Comparison of ENCODE assay signal across 8 mouse cellular contexts in genomic region chr4:147101666-147102626, GRCm38 (mm10). TPM values are rescaled to one million over a fixed set of nuclear protein-coding genes. Genes with fewer than 3 reads are reported as not detected.
A peak's percentile ranks its signal among the peaks of the same experiment; 100 is the strongest.
DNase-seq lines count a peak whose midpoint lies in the region; ATAC-seq and TF ChIP-seq lines count a peak whose summit lies in the region.
"Not testable (repeated sequence)": the region's sequence is repeated elsewhere in the genome, so short reads cannot be mapped to it uniquely, and the experiment has no call there.

No protein-coding gene starts in this region.

- not testable (repeated sequence) for H3K36me3 ChIP-seq in embryonic facial prominence, embryonic 14.5 days (ENCODE audit: control insufficient read depth, insufficient read depth, low read length); heart, embryonic 11.5 days (ENCODE audit: control insufficient read depth, insufficient read depth, low read length); intestine, embryonic 14.5 days (ENCODE audit: control insufficient read depth, insufficient read depth, low read length); liver, postnatal 0 days (replicated peaks; ENCODE audit: insufficient read depth, low read length); stomach, embryonic 14.5 days (ENCODE audit: control insufficient read depth, insufficient read depth, low read length)

- not testable (repeated sequence) for H3K9me3 ChIP-seq in embryonic facial prominence, embryonic 14.5 days (ENCODE audit: control insufficient read depth, low read length); heart, embryonic 11.5 days (replicated peaks; ENCODE audit: control insufficient read depth, low read length); intestine, embryonic 14.5 days (ENCODE audit: control insufficient read depth, low read length); liver, postnatal 0 days (ENCODE audit: low read length); stomach, embryonic 14.5 days (ENCODE audit: control insufficient read depth, low read depth, low read length)

- TF ChIP-seq CTCF in left cerebral cortex, adult 2 months (IDR thresholded peaks at IDR 0.05); liver, postnatal 0 days (IDR thresholded peaks at IDR 0.05; ENCODE audit: low read depth): not testable (repeated sequence)

- DNase-seq in R1 (ENCODE audit: low read depth, low spot score) = peak; percentile 84
- DNase-seq in embryonic facial prominence, embryonic 14.5 days (ENCODE audit: low spot score) = peak; percentile 10
- peak; percentile 69 for DNase-seq in intestine, embryonic 14.5 days (ENCODE audit: low spot score)
- peak in 1 of 2 experiments; percentile 16 for DNase-seq in left cerebral cortex, adult 2 months (ENCODE audit: extremely low spot score in 1 of 2, low spot score in 2 of 2)
- DNase-seq in liver, postnatal 0 days = not testable (repeated sequence)
- DNase-seq in neural tube, embryonic 10.5 days (ENCODE audit: extremely low spot score, low spot score) = peak; percentile 48

- not testable (repeated sequence) for H3K4me1 ChIP-seq in embryonic facial prominence, embryonic 14.5 days (ENCODE audit: control insufficient read depth, insufficient read depth, low read length); heart, embryonic 11.5 days (ENCODE audit: control insufficient read depth, insufficient read depth, low read length); intestine, embryonic 14.5 days (replicated peaks; ENCODE audit: control insufficient read depth, insufficient read depth, low read length); liver, postnatal 0 days (ENCODE audit: insufficient read depth); stomach, embryonic 14.5 days (ENCODE audit: control insufficient read depth, insufficient read depth, low read length)

- not testable (repeated sequence) for TF ChIP-seq EP300 in liver, postnatal 0 days (IDR thresholded peaks at IDR 0.05; ENCODE audit: low read depth)

- not testable (repeated sequence) for H3K27me3 ChIP-seq in embryonic facial prominence, embryonic 14.5 days (replicated peaks; ENCODE audit: control insufficient read depth, insufficient read depth, low read length); heart, embryonic 11.5 days (ENCODE audit: control insufficient read depth, insufficient read depth, low read length); intestine, embryonic 14.5 days (replicated peaks; ENCODE audit: control insufficient read depth, insufficient read depth, low read length); liver, postnatal 0 days (ENCODE audit: insufficient read depth, low read length); stomach, embryonic 14.5 days (ENCODE audit: control insufficient read depth, insufficient read depth, low read length)

- H3K27ac ChIP-seq in embryonic facial prominence, embryonic 14.5 days (replicated peaks; ENCODE audit: low read depth, low read length); heart, embryonic 11.5 days (ENCODE audit: low read depth, low read length); intestine, embryonic 14.5 days (ENCODE audit: low read depth); left cerebral cortex, adult 2 months; liver, postnatal 0 days (ENCODE audit: low read depth); stomach, embryonic 14.5 days (ENCODE audit: low read length): not testable (repeated sequence)

- intact Hi-C loops in left cerebral cortex, adult 2 months (cut with DNase I) = not testable (repeated sequence)

- H3K4me3 ChIP-seq in embryonic facial prominence, embryonic 14.5 days (ENCODE audit: low read depth, low read length) = peak overlapping the region; percentile 44
- H3K4me3 ChIP-seq in heart, embryonic 11.5 days (ENCODE audit: low read depth, low read length) = peak overlapping the region; percentile 51
- peak overlapping the region; percentile 37 for H3K4me3 ChIP-seq in intestine, embryonic 14.5 days (ENCODE audit: low read depth, low read length)
- H3K4me3 ChIP-seq in left cerebral cortex, adult 2 months = peak overlapping the region; percentile 36
- peak overlapping the region; percentile 35 for H3K4me3 ChIP-seq in liver, postnatal 0 days (ENCODE audit: low read depth, low read length)
- H3K4me3 ChIP-seq in stomach, embryonic 14.5 days (ENCODE audit: low read depth, low read length) = peak overlapping the region; percentile 31

- peak overlapping the region; percentile 56 for H3K9ac ChIP-seq in embryonic facial prominence, embryonic 14.5 days (ENCODE audit: low read depth, low read length)
- H3K9ac ChIP-seq in heart, embryonic 11.5 days (ENCODE audit: low read depth, low read length) = 0 out of 2 replicates have a peak overlapping the region, but pooled peaks have one; percentile 22
- H3K9ac ChIP-seq in intestine, embryonic 14.5 days (ENCODE audit: low read length) = 0 out of 2 replicates have a peak overlapping the region, but pooled peaks have one; percentile 10
- H3K9ac ChIP-seq in liver, postnatal 0 days (replicated peaks); stomach, embryonic 14.5 days (replicated peaks; ENCODE audit: low read depth, low read length): not testable (repeated sequence)

- H3K4me2 ChIP-seq in embryonic facial prominence, embryonic 14.5 days (ENCODE audit: low read depth, low read length) = peak overlapping the region; percentile 65
- peak overlapping the region; percentile 82 for H3K4me2 ChIP-seq in heart, embryonic 11.5 days
- peak overlapping the region; percentile 61 for H3K4me2 ChIP-seq in intestine, embryonic 14.5 days (ENCODE audit: low read length)
- peak overlapping the region; percentile 63 for H3K4me2 ChIP-seq in liver, postnatal 0 days (ENCODE audit: low read depth, low read length)
- peak overlapping the region; percentile 58 for H3K4me2 ChIP-seq in stomach, embryonic 14.5 days (replicated peaks; ENCODE audit: low read depth, low read length)

- WGBS in embryonic facial prominence, embryonic 14.5 days = 2% methylated on average over 27 of the region's 109 CpGs
- under 1% methylated on average over 62 of the region's 109 CpGs for WGBS in heart, embryonic 11.5 days (ENCODE audit: insufficient replicate concordance)
- 1% methylated on average over 86 of the region's 109 CpGs for WGBS in intestine, embryonic 14.5 days
- WGBS in liver, postnatal 0 days (ENCODE audit: insufficient replicate concordance) = 3% methylated on average over 51 of the region's 109 CpGs
- WGBS in stomach, embryonic 14.5 days = 2% methylated on average over 89 of the region's 109 CpGs

- peak; percentile 82; the same call in 1 of the 2 replicates for ATAC-seq in embryonic facial prominence, embryonic 14.5 days (ENCODE audit: low read depth)
- ATAC-seq in heart, embryonic 11.5 days (replicated peaks; ENCODE audit: insufficient number of reproducible peaks, low FRiP score, low TSS enrichment) = peak; percentile 73
- ATAC-seq in intestine, embryonic 14.5 days (replicated peaks; ENCODE audit: low FRiP score, low TSS enrichment, low read depth) = peak; percentile 86
- ATAC-seq in liver, postnatal 0 days = not testable (repeated sequence)
- ATAC-seq in stomach, embryonic 14.5 days (ENCODE audit: insufficient number of reproducible peaks, insufficient read depth, low FRiP score, low read depth) = peak; percentile 58; the same call in 1 of the 2 replicates

RNA-seq across cellular contexts. Expression of gene Zfp991, which starts 29.9 kb away (rescaled TPM):
- 6.8 and 8.2 TPM in 2 replicates for polyA plus RNA-seq in embryonic facial prominence, embryonic 14.5 days (2014; fragmentation: Nextera tagmentation; extraction: Ambion mirVana)
- 7.8 and 8.3 TPM in 2 replicates for polyA plus RNA-seq in heart, embryonic 11.5 days (2014; fragmentation: Nextera tagmentation; extraction: Ambion mirVana)
- 9.6 and 10.1 TPM in 2 replicates for polyA plus RNA-seq in intestine, embryonic 14.5 days (2014; fragmentation: Nextera tagmentation; extraction: Ambion mirVana)
- 1 to 10 TPM; 7.8 to 8.2 TPM for total RNA-seq in left cerebral cortex, adult 2 months (2021)
- 2.0 and 2.2 TPM in 2 replicates for polyA plus RNA-seq in liver, postnatal 0 days (2015; fragmentation: Nextera tagmentation; extraction: Ambion mirVana)
- polyA plus RNA-seq in stomach, embryonic 14.5 days (2014; fragmentation: Nextera tagmentation; extraction: Ambion mirVana) = 9.3 TPM in 2 replicates
